Mouse (Mus musculus): ENCODE results near the gene Ankrd54.

- TF ChIP-seq CTCF (IDR thresholded peaks at IDR 0.05; ENCODE audit: low read depth), result no peak
- peak; percentile 65; the same call in 1 of the 2 replicates for TF ChIP-seq EP300 (IDR thresholded peaks at IDR 0.05; ENCODE audit: low read depth)
These were observed 34.4 kb downstream of the Ankrd54 start, which contains the start of gene H1f0 for GRCm38 (mm10) chr15:79028237-79028738.

Data from heart, postnatal 0 days (tissue).